Mouse (Mus musculus): ENCODE measurements around the gene Rhcg. TPM values are rescaled to one million over a fixed set of nuclear protein-coding genes. Genes with fewer than 3 reads are reported as not detected.

Rhcg gene
- polyA plus RNA-seq, 1 experiment from 2014 or later = 0.15 TPM

DNA sequence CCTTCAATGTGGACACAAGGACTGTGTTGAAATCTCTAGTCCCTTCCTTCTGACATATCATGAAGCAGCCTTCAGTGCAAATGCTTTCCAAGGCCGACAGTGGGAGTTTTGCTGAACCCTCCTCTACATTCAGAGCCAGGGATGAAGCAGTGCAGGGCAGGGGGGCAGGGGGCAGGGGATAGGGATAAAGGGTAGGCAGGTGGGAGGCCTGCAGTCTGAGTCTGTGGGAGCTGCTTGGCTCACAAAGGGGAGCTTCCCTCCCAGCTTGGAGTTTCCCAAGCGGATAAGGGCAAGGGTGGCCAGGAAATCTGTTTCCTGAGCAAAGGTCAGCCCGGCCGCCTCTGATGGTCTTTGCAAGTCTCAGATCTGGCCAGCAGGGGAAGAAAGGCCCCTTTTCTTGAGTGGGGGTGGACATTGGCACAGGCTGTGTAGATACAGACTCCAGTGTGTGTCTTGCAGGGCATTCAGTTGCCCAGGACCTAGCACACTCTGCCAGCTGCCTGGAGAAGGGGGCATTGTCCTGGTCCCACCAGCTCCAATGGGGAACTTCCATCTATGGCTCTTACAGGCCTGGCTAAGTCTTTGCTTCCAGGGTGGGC is 48.4 kb downstream of the Rhcg start:
- H3K9me3 ChIP-seq (replicated peaks; ENCODE audit: control insufficient read depth, low read length) = no peaks in the 10 kb centered on the region
- no peaks in the 10 kb centered on the region for H3K36me3 ChIP-seq (ENCODE audit: control insufficient read depth, insufficient read depth)
- ATAC-seq (ENCODE audit: low read depth) = no peak
- H3K27ac ChIP-seq (ENCODE audit: low read length) = no peak overlapping the region
- H3K27me3 ChIP-seq (ENCODE audit: control insufficient read depth, insufficient read depth, low read depth, low read length) = peaks cover 2% of the 10 kb centered on the region
- H3K4me1 ChIP-seq (ENCODE audit: control insufficient read depth, low read depth, low read length) = no peaks in the 10 kb centered on the region; the same call in 1 of the 2 replicates
- no peak overlapping the region for H3K4me3 ChIP-seq (ENCODE audit: low read depth, low read length)
- H3K4me2 ChIP-seq (ENCODE audit: low read depth, low read length) = no peak overlapping the region
- H3K9ac ChIP-seq (ENCODE audit: low read depth, low read length) = no peak overlapping the region
- WGBS (ENCODE audit: insufficient replicate concordance) = 27% methylated on average over 4 of the region's 4 CpGs

DNA sequence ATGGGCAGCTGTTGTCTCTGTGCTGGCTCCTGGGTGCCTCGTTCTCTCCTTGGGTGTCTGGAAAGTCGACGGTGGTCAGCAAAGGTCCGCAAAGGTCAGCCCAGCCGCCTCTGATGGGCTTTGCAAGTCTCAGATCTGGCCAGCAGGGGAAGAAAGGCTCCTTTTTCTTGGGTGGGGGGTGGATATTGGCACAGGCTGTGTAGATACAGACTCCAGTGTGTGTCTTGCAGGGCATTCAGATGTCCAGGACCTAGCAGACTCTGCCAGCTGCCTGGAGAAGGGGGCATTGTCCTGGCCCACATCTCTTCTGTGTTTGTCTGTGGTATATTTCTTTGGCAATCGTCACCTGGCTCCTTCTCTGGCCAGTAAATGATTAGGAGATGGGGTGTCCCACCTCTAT is 49.2 kb downstream of the Rhcg start:
- Histone ChIP-seq H3K27ac (ENCODE audit: low read length) (no peak overlapping the region), H3K36me3 (ENCODE audit: control insufficient read depth, insufficient read depth) (no peaks in the 10 kb centered on the region), H3K27me3 (ENCODE audit: control insufficient read depth, insufficient read depth, low read depth, low read length) (peaks cover 2% of the 10 kb centered on the region), H3K9me3 (replicated peaks; ENCODE audit: control insufficient read depth, low read length) (no peaks in the 10 kb centered on the region), H3K4me2 (ENCODE audit: low read depth, low read length) (no peak overlapping the region), H3K4me3 (ENCODE audit: low read depth, low read length) (no peak overlapping the region), H3K9ac (ENCODE audit: low read depth, low read length) (no peak overlapping the region), H3K4me1 (ENCODE audit: control insufficient read depth, low read depth, low read length) (no peaks in the 10 kb centered on the region; the same call in 1 of the 2 replicates)
- ATAC-seq (ENCODE audit: low read depth) = no peak
- 51% methylated on average over 6 of the region's 6 CpGs for WGBS (ENCODE audit: insufficient replicate concordance)

DNA sequence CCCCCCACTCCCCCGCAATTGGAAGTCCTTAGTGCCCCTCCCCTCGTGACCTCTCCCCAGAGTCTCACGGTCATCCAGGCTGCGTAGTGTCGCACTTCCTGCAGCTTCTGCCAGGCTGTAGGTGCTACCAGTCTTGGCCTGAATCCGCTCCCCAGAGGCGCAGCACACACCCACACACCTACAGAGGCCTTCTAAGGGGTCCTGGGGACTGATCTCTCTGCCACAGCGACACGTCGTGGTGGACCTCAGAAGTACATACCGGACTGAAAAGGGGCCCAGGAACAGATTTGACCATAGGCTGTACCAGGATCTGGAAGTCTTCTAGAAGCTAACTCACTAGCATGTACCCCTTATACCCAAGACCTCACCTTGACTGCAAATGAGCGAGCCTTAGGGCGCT is 53.8 kb downstream of the Rhcg start:
- Histone ChIP-seq H3K9ac (ENCODE audit: low read depth, low read length) (no peak overlapping the region), H3K4me1 (ENCODE audit: control insufficient read depth, low read depth, low read length) (no peaks in the 10 kb centered on the region; the same call in 1 of the 2 replicates), H3K9me3 (replicated peaks; ENCODE audit: control insufficient read depth, low read length) (no peaks in the 10 kb centered on the region), H3K27me3 (ENCODE audit: control insufficient read depth, insufficient read depth, low read depth, low read length) (peaks cover 2% of the 10 kb centered on the region), H3K4me3 (ENCODE audit: low read depth, low read length) (no peak overlapping the region), H3K4me2 (ENCODE audit: low read depth, low read length) (no peak overlapping the region), H3K36me3 (ENCODE audit: control insufficient read depth, insufficient read depth) (no peaks in the 10 kb centered on the region), H3K27ac (ENCODE audit: low read length) (no peak overlapping the region)
- no peak for ATAC-seq (ENCODE audit: low read depth)
- 17% methylated on average over 13 of the region's 13 CpGs for WGBS (ENCODE audit: insufficient replicate concordance)

- WGBS (ENCODE audit: insufficient replicate concordance) = 32% methylated on average over 5 of the region's 5 CpGs
These were observed 55.1 kb downstream of the Rhcg start for GRCm38 (mm10) chr7:79562385-79562784.

GRCm38 (mm10) chr7:79558698-79559097 is 58.8 kb downstream of the Rhcg start:
- Histone ChIP-seq H3K27ac (ENCODE audit: low read length) (no peak overlapping the region), H3K27me3 (ENCODE audit: control insufficient read depth, insufficient read depth, low read depth, low read length) (peaks cover 40% of the 10 kb centered on the region), H3K4me1 (ENCODE audit: control insufficient read depth, low read depth, low read length) (no peaks in the 10 kb centered on the region), H3K9ac (ENCODE audit: low read depth, low read length) (no peak overlapping the region), H3K36me3 (ENCODE audit: control insufficient read depth, insufficient read depth) (no peaks in the 10 kb centered on the region), H3K9me3 (replicated peaks; ENCODE audit: control insufficient read depth, low read length) (no peaks in the 10 kb centered on the region), H3K4me2 (ENCODE audit: low read depth, low read length) (no peak overlapping the region), H3K4me3 (ENCODE audit: low read depth, low read length) (no peak overlapping the region)
- ATAC-seq (ENCODE audit: low read depth) = no peak
- 33% methylated on average over 1 of the region's 1 CpGs for WGBS (ENCODE audit: insufficient replicate concordance)

More at GRCm38 (mm10) chr7:79562385-79562784, 55.1 kb downstream of the Rhcg start:
- no peak overlapping the region for H3K9ac ChIP-seq (ENCODE audit: low read depth, low read length)
- peaks cover 8% of the 10 kb centered on the region for H3K27me3 ChIP-seq (ENCODE audit: control insufficient read depth, insufficient read depth, low read depth, low read length)
- no peak for ATAC-seq (ENCODE audit: low read depth)
- H3K4me1 ChIP-seq (ENCODE audit: control insufficient read depth, low read depth, low read length) = no peaks in the 10 kb centered on the region
- no peaks in the 10 kb centered on the region for H3K36me3 ChIP-seq (ENCODE audit: control insufficient read depth, insufficient read depth)
- H3K9me3 ChIP-seq (replicated peaks; ENCODE audit: control insufficient read depth, low read length) = no peaks in the 10 kb centered on the region
- no peak overlapping the region for H3K27ac ChIP-seq (ENCODE audit: low read length)
- H3K4me3 ChIP-seq (ENCODE audit: low read depth, low read length) = no peak overlapping the region
- no peak overlapping the region for H3K4me2 ChIP-seq (ENCODE audit: low read depth, low read length)

DNA sequence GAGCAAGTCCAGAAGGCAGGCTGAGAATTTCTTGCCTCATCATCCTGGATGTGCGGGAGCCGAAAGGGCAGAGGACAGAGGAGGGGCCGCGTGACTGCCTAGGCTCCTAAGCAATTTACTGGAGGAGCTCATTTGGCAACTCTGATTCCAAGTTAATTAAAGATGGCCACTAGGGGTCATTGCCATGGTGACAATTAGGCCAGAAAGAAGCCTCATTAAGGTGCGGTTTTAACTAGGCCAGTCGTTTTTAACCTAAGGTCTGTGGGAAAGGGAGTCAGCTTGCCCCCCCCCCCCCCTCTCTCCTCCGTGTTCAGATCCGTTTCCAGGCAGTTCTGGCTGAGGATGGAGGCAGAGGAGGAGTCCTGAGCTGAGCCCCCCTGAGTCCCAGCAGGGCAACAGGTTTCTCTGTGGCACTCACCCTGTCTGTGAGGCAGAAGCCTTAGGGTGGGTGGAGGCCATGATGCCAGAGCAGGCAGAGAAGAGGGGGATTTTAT is 59.7 kb downstream of the Rhcg start:
- Histone ChIP-seq H3K4me3 (ENCODE audit: low read depth, low read length) (no peak overlapping the region), H3K9me3 (replicated peaks; ENCODE audit: control insufficient read depth, low read length) (no peaks in the 10 kb centered on the region), H3K36me3 (ENCODE audit: control insufficient read depth, insufficient read depth) (no peaks in the 10 kb centered on the region), H3K4me1 (ENCODE audit: control insufficient read depth, low read depth, low read length) (no peaks in the 10 kb centered on the region), H3K27ac (ENCODE audit: low read length) (no peak overlapping the region), H3K4me2 (ENCODE audit: low read depth, low read length) (no peak overlapping the region), H3K9ac (ENCODE audit: low read depth, low read length) (no peak overlapping the region), H3K27me3 (ENCODE audit: control insufficient read depth, insufficient read depth, low read depth, low read length) (peaks cover 48% of the 10 kb centered on the region)
- 17% methylated on average over 8 of the region's 8 CpGs for WGBS (ENCODE audit: insufficient replicate concordance)
- ATAC-seq (ENCODE audit: low read depth) = no peak

GRCm38 (mm10) chr7:79555368-79556034 is 62.0 kb downstream of the Rhcg start:
- Histone ChIP-seq H3K27me3 (ENCODE audit: control insufficient read depth, insufficient read depth, low read depth, low read length) (peaks cover 49% of the 10 kb centered on the region), H3K4me2 (ENCODE audit: low read depth, low read length) (no peak overlapping the region), H3K4me1 (ENCODE audit: control insufficient read depth, low read depth, low read length) (no peaks in the 10 kb centered on the region), H3K27ac (ENCODE audit: low read length) (no peak overlapping the region), H3K9ac (ENCODE audit: low read depth, low read length) (no peak overlapping the region), H3K4me3 (ENCODE audit: low read depth, low read length) (no peak overlapping the region), H3K9me3 (replicated peaks; ENCODE audit: control insufficient read depth, low read length) (no peaks in the 10 kb centered on the region), H3K36me3 (ENCODE audit: control insufficient read depth, insufficient read depth) (no peaks in the 10 kb centered on the region)
- WGBS (ENCODE audit: insufficient replicate concordance) = 4% methylated on average over 25 of the region's 25 CpGs
- ATAC-seq (ENCODE audit: low read depth) = no peak

GRCm38 (mm10) chr7:79552702-79553101 is 64.8 kb downstream of the Rhcg start:
- ATAC-seq (ENCODE audit: low read depth) = no peak
- Histone ChIP-seq H3K9me3 (replicated peaks; ENCODE audit: control insufficient read depth, low read length) (no peaks in the 10 kb centered on the region), H3K4me1 (ENCODE audit: control insufficient read depth, low read depth, low read length) (no peaks in the 10 kb centered on the region), H3K36me3 (ENCODE audit: control insufficient read depth, insufficient read depth) (no peaks in the 10 kb centered on the region), H3K9ac (ENCODE audit: low read depth, low read length) (no peak overlapping the region), H3K4me2 (ENCODE audit: low read depth, low read length) (no peak overlapping the region), H3K4me3 (ENCODE audit: low read depth, low read length) (no peak overlapping the region), H3K27ac (ENCODE audit: low read length) (no peak overlapping the region), H3K27me3 (ENCODE audit: control insufficient read depth, insufficient read depth, low read depth, low read length) (peaks cover 71% of the 10 kb centered on the region)
- WGBS (ENCODE audit: insufficient replicate concordance) = 4% methylated on average over 10 of the region's 10 CpGs

DNA sequence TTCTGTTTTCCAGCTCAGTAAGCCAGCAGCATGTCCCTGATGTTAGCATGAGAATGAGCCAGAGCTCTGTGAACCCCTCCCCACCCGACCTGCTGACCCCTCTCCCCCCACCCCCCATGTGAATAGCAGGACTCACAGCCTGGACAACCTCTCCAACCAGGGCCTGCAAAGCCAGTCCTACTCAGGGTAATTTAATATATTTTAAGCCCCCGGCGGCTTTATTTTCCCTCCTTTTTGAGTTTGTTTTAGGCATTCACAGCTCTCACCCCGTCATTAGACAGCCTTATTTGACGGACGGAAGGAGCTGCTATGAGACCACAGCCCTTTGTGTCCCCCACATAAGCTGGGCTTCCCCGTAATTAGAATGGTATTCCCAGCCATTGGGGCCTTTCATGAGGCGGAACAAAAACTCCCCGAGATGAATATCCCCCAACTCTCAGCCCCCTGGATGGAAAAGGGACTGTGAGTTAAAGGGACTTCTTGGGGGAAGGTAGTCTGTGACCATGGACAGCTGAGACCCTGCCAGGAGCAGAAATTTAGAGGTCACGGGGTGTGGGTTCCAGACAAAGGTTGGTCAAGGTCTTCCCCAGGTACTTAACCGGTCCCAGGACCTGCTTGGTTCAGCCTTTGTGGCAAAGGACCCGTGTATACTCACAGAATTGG is 68.4 kb downstream of the Rhcg start:
- no peak overlapping the region for H3K27ac ChIP-seq (ENCODE audit: low read length)
- H3K4me1 ChIP-seq (ENCODE audit: control insufficient read depth, low read depth, low read length) = no peaks in the 10 kb centered on the region
- H3K4me3 ChIP-seq (ENCODE audit: low read depth, low read length) = no peak overlapping the region
- H3K9me3 ChIP-seq (replicated peaks; ENCODE audit: control insufficient read depth, low read length) = no peaks in the 10 kb centered on the region
- H3K4me2 ChIP-seq (ENCODE audit: low read depth, low read length) = no peak overlapping the region
- WGBS (ENCODE audit: insufficient replicate concordance) = 24% methylated on average over 12 of the region's 12 CpGs
- no peak for ATAC-seq (ENCODE audit: low read depth)
- H3K36me3 ChIP-seq (ENCODE audit: control insufficient read depth, insufficient read depth) = no peaks in the 10 kb centered on the region
- no peak overlapping the region for H3K9ac ChIP-seq (ENCODE audit: low read depth, low read length)
- H3K27me3 ChIP-seq (ENCODE audit: control insufficient read depth, insufficient read depth, low read depth, low read length) = peaks cover 64% of the 10 kb centered on the region
